Mouse (Mus musculus): ENCODE results near the gene Mfsd4a.

Gene Mfsd4a

DNA sequence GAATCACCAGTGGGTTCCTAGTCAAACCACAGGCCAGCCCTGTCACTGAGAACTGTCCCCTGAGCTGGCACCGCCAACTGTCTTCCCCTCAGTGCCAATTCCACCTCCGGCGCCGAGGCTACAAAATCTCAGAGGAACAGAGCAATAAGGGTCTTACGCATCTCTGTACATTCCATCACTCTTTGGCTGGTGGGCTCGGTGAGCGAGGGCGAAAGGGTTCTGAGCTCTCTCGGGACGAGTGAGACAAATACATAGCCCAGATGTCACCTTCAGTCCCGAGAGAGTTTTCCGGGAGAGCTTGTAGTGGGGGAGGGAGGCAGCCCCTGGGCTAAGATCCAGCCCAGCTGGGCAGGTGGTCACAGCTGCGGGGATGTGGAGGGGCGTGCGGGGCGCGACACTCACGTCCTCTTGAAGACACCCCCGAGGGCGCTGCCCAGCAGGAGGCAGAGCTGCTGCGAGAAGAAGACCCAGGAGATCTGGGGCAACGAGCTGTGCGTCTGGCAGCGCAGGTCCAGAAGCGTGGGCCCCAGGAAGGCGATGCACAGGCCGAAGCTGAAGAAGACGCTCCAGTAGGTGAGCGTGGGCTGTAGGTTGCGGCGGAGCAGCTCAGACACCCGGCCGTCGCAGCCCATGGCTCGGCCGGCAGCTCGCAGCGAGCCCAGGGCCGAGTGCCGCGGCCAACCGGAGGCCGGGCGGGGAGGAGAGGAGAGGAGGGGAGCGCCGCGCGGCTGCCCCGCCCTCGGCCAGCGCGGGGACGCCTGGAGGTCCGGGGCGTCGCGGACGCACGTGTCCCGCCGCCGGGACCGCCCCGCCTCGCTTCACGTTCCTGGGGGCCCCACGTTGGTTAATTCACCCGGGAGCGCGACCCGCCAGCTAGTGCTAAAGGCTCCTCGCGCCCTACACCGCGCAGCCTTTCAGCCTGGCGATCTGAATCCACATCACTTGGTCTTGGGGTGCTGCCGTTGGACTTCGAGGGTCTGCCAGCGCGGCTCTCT, at the start of gene Mfsd4a:
Gene Mfsd4a, minus strand, starts transcription at position 802 of the 995 bp plus-strand sequence.
- no peak for DNase-seq (ENCODE audit: low read depth, low spot score)

GRCm38 (mm10) chr1:132116606-132117005, 48.7 kb upstream of the Mfsd4a start:
- peak; percentile 57 for DNase-seq (ENCODE audit: low read depth, low spot score)

DNA sequence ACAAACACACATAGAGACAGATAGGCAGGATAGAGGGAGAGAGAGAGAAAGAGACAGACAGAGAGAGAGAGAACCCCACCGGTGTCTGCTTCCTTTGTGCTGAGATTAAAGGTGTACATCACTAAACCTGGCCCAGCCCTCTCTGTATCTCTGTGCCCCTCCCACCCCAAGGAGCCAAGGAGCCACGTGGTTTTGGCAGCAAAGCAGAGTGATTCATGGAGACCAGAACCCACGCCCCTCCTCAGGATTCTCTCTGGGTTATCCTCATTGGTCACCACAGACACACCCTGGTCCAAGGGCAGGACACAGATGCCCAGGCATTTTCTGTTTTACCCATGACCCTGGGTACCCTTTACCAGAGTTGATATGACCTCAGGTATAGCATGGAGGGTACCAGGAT, 45.2 kb upstream of the Mfsd4a start:
- DNase-seq (ENCODE audit: low read depth, low spot score), result no peak

- DNase-seq (ENCODE audit: low read depth, low spot score), result no peak
These were observed 44.6 kb upstream of the Mfsd4a start for GRCm38 (mm10) chr1:132112426-132112825.

DNA sequence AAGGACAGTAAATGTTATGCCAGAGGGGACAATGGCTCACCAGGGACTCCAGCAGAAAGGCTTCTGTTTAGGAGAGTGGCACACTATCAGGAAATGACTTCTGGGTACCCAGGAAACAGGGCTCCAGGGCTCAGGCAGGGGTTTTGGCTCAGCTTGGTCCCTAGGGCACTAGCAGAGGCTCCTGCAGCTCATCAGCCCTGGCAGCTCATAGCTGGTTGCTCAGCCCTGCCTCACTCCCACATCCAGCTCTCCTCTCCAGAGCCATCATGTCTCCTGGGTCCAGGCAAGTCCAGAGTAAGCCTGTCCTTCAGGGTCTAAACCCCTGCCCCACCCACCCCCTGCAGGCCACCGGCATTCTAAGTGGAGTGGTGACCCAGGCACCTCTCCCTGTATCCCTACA, 43.5 kb upstream of the Mfsd4a start:
- DNase-seq (ENCODE audit: low read depth, low spot score), result no peak

DNA sequence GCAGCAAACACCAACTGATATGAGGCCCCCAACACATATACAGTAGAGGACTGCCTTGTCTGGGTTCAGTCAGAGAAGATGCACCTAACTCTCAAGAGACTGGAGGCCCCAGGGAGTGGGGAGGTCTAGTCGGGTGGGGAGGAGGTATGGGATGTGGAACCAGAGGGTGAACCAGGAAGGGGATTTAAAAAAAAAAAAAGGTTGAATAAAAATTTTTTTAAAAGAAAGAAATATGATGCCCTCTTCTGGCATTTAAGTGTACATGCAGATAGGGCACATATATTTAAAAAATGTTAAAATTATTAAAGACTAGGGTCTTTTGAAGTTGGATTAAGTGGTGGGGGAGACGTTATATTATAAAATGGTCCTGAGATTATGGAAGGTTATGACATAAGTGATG, 41.5 kb upstream of the Mfsd4a start:
- DNase-seq (ENCODE audit: low read depth, low spot score), result no peak

DNA sequence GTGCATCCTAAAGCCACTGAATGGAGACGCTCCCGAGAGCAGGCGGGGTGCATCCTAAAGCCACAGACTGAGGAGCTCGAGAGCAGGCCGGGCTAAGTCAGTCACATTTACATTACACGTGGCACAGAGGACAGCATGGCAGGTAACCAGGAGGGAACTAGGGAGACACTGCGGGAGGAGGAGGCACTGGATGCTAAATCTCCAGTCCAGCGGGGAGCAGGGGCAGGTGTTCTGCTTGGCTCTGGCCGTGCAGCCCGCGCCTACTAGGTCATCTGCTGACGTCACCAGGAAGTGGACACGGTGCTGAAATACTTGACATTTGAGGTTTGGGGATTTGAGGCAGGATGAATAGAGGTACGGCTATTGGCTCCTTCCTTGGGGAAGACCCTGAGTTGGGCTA, 36.5 kb upstream of the Mfsd4a start:
- DNase-seq (ENCODE audit: low read depth, low spot score), result no peak

DNA sequence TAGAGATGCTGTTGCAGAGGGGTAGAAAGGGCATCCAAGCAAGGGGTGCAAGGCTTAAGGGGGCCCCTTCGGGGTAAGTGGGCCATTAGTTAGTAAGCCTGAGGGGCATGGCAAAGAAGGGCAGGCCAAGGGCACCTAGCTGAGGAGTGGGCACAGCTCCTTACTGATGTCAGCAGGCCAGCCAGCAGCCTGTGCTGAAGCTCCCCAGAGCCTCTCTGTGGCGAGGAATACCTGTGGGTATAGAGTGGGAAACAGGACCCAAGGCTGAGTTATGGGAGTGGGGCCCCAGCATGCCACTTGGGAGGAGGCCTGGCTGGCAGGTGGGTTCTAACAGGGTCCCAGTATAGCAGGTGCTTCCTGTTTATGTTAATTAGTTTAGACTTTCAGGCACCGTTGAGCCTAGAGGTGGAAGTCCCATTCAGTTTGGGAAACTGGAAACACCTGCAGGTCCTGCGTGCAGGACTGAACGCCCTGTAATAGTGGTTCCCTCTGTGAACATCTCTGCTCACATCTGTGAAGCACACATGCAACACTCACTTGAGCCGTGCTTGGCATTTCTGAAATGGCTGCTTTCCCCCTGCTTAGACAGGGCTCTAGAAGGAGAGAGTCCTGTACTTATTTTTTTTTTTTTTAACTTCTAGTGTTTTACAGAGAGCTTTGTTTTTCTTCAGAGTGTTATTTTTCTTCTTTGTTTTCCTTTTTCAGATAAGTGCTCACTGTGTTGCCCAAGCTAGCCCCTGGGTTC, 34.3 kb upstream of the Mfsd4a start:
- peak; percentile 48 for DNase-seq (ENCODE audit: low read depth, low spot score)

- DNase-seq (ENCODE audit: low read depth, low spot score), result no peak
These were observed 31.9 kb upstream of the Mfsd4a start for GRCm38 (mm10) chr1:132099775-132100174.

DNA sequence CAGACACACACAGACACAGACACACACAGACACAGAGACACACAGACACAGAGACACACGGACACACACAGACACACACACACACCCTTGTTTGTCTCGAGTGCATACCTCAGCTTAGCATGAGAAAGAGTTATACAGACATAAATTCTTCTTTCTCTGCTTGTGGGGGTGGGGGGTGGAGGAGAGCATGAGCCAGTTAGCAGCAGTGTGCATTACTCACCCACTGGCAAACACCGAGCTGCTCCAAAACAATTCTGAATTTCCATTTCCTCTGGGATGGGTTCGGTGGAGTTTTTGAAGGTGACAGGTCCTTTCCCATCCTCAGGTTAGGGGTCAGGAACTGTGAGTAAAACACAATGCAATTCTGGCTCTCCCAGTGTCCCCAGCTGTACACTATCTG, 31.2 kb upstream of the Mfsd4a start:
- DNase-seq (ENCODE audit: low read depth, low spot score), result no peak

DNA sequence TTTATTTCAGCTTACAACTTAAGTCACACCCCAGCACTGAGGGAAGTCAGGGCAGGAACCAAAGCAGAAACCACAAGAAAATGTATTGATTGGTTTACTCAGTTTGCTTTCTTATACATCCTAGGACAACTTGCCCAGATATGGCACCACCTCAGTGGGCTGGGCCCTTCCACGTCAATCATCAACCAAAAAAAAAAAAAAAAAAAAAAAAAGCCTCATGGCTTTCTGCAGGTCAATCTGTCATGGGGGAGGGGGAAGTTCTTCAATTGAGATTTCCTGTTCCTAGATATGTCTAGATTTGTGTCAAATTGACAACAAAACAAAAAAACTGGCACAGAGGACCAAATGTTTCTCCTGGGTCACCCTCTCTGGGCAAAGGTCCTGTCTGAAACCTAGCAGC, 30.2 kb upstream of the Mfsd4a start:
- DNase-seq (ENCODE audit: low read depth, low spot score), result no peak

DNA sequence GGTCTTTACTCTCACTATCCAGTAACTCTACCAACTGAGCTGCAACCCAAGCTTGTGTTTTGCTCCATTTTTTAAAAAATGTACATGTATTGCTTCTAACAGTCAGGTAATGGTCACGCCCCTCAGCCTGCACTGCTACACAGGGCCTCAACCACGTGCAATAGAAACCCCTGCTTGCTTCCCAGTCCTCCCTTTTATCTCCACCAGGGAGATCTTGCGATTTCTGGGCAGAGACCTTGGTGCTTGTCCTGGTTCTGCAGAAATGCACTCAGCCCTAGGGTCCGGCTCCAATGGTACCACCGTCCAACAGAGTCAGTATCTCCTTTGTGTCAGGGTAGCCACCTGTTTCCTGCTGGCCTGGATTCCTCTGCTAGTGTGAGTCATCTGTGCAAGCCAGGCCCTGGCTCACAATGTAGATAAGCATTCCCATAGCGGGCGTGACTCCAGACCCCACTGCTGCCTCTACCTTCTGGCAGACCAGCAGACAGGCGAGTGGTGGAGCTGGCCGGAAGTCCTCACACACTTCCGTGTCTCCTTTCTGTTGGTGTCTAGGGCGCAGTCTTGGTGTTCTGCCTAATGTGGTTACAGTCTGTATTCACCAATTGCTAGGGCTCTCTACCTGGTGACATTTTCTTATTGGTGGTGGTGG, 27.6 kb upstream of the Mfsd4a start:
- no peak for DNase-seq (ENCODE audit: low read depth, low spot score)

GRCm38 (mm10) chr1:132093269-132093668, 25.4 kb upstream of the Mfsd4a start:
- DNase-seq (ENCODE audit: low read depth, low spot score), result no peak

GRCm38 (mm10) chr1:132090266-132090665, 22.4 kb upstream of the Mfsd4a start:
- no peak for DNase-seq (ENCODE audit: low read depth, low spot score)

- no peak for DNase-seq (ENCODE audit: low read depth, low spot score)
These were observed 21.9 kb upstream of the Mfsd4a start for GRCm38 (mm10) chr1:132089767-132090166.

- no peak for DNase-seq (ENCODE audit: low read depth, low spot score)
These were observed 20.4 kb upstream of the Mfsd4a start for GRCm38 (mm10) chr1:132088181-132088671.

DNA sequence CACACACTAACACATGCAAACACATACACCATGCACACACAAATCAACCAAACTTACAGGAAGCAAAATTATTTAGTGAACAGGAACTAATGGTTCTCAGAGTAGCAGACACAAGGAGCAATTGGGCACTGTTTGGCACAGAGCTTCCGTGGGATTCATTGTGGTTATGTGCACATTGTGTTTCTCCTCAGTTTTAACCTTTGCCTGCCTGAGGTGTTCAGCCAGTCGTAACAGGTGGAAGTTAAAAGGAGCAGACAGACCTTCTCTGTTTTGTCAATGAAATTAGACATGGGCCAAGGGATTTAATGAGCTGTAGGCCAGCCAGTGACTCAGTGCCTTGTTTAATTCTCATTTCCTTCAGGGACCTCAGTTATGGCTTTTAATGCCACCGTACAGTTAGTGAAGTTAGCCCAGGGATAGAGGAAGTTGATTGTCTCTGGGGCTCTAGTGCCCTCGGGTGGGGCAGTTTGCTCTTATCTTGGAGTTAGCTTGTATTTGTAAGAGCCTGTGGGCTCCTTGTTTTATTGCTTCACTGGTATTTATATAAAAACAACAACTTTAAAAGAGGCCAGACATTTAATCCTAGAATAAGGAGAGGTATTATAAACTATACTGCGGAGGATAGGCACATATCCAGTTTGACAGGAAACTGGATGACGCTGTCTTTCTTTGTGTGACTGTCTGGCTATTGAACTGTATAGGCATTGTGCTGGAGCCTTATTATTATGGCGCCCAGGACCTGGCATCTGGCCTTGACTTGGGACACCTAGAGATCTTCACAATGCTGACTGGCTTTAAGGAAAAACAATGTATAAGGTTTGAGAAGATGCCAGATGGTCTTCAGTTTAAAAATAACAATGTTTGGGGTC, 17.6 kb upstream of the Mfsd4a start:
- DNase-seq (ENCODE audit: low read depth, low spot score), result no peak

GRCm38 (mm10) chr1:132078413-132078812, 10.6 kb upstream of the Mfsd4a start:
- DNase-seq (ENCODE audit: low read depth, low spot score), result no peak

- DNase-seq (ENCODE audit: low read depth, low spot score), result no peak
These were observed 7.7 kb upstream of the Mfsd4a start for GRCm38 (mm10) chr1:132075576-132075975.

DNA sequence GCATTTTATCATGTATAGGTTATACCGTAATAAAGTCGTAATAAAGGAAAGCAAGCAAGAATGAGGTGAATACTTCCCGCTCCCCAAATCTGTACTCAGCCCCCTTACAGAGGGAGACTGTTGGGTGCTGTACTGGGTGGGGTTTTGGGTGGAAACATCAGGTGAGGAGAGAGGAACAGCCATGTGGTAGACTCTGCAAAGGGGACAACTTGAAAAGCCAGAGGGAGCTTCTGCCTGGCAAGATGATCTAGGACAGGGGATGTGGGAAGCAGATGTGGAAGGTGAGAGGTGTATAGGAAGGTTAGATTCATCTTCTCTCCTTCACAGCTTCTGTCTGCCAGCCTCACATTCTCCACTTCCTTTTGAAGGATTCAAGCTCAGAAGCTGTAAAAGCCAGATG, 2.8 kb upstream of the Mfsd4a start:
- no peak for DNase-seq (ENCODE audit: low read depth, low spot score)

DNA sequence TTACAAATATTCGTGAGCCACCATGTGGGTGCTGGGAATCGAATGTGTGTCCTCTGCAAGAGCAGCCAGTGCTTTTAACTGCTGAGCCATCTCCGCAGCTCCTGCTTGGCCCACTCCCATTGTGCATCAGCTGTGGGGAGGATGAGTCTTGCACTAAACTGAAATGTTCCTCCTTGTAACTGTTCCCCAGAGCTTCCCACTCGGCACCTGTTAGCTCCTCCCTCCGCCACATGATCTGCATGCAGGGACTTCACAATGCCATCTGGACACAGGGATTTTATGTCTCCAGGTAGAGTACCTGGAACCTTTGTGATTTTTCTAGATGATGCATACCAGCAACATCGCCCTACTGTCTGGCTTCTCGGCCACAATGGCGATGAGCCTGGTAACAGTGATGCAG, 1.6 kb upstream of the Mfsd4a start:
- DNase-seq (ENCODE audit: low read depth, low spot score), result no peak

Data from forelimb bud, embryonic 11.5 days (tissue).